Mouse (Mus musculus): ENCODE measurements around the gene Gpr19.

Gene Gpr19

GRCm38 (mm10) chr6:134887008-134887407, 11.4 kb downstream of the Gpr19 start:
- DNase-seq: peak; percentile 50 to 55

- no peak for DNase-seq
Measured at GRCm38 (mm10) chr6:134886475-134886874, 11.9 kb downstream of the Gpr19 start.

GRCm38 (mm10) chr6:134885515-134885914, 12.9 kb downstream of the Gpr19 start:
- no peak for DNase-seq

- DNase-seq: no peak
Measured at GRCm38 (mm10) chr6:134883661-134884060, 14.7 kb downstream of the Gpr19 start.

GRCm38 (mm10) chr6:134880046-134880445, 18.3 kb downstream of the Gpr19 start:
- no peak for DNase-seq

- DNase-seq: no peak
Measured at GRCm38 (mm10) chr6:134879556-134879955, 18.8 kb downstream of the Gpr19 start.

GRCm38 (mm10) chr6:134877892-134878291, 20.5 kb downstream of the Gpr19 start:
- DNase-seq: peak; percentile 70 to 82

- DNase-seq: no peak
Measured at GRCm38 (mm10) chr6:134877276-134877675, 21.1 kb downstream of the Gpr19 start.

GRCm38 (mm10) chr6:134876795-134877194, 21.6 kb downstream of the Gpr19 start:
- no peak for DNase-seq

- no peak for DNase-seq
Measured at GRCm38 (mm10) chr6:134873018-134873417, 25.4 kb downstream of the Gpr19 start.

GRCm38 (mm10) chr6:134872236-134872635, 26.1 kb downstream of the Gpr19 start:
- DNase-seq: no peak

- no peak for DNase-seq
Measured at GRCm38 (mm10) chr6:134870887-134871286, 27.5 kb downstream of the Gpr19 start.

GRCm38 (mm10) chr6:134870209-134870742, 28.1 kb downstream of the Gpr19 start:
- no peak for DNase-seq

- DNase-seq: no peak
Measured at GRCm38 (mm10) chr6:134867325-134867724, 31.1 kb downstream of the Gpr19 start.

GRCm38 (mm10) chr6:134866113-134866512, 32.3 kb downstream of the Gpr19 start:
- DNase-seq: no peak

- DNase-seq: peak; percentile 92 to 98
Measured at GRCm38 (mm10) chr6:134863146-134863545, 35.2 kb downstream of the Gpr19 start.

- no peak for DNase-seq
Measured at GRCm38 (mm10) chr6:134862671-134863104, 35.7 kb downstream of the Gpr19 start.

GRCm38 (mm10) chr6:134861386-134861785, 37.0 kb downstream of the Gpr19 start:
- no peak for DNase-seq

- no peak for DNase-seq
Measured at GRCm38 (mm10) chr6:134860275-134860674, 38.1 kb downstream of the Gpr19 start.

- no peak for DNase-seq
Measured at GRCm38 (mm10) chr6:134859021-134859420, 39.4 kb downstream of the Gpr19 start.

GRCm38 (mm10) chr6:134855926-134856325, 42.5 kb downstream of the Gpr19 start:
- DNase-seq: no peak

- no peak for DNase-seq
Measured at GRCm38 (mm10) chr6:134854782-134855181, 43.6 kb downstream of the Gpr19 start.

- no peak for DNase-seq
Measured at GRCm38 (mm10) chr6:134849985-134850384, 48.4 kb downstream of the Gpr19 start.

GRCm38 (mm10) chr6:134849461-134849860, 48.9 kb downstream of the Gpr19 start:
- DNase-seq: no peak

GRCm38 (mm10) chr6:134848197-134848890, 50.0 kb downstream of the Gpr19 start:
- DNase-seq: peak; percentile 42 to 60

Measured in cerebellum, adult 18-20 months (tissue).